Mouse (Mus musculus) gastrocnemius, postnatal 10 days (tissue): ENCODE measurements around the gene H1foo. TPM values are rescaled to one million over a fixed set of nuclear protein-coding genes. Genes with fewer than 3 reads are reported as not detected.

Source experiments
- DNase-seq: peaks from one replicate; pipeline ENCODE4 v3.0.0; 2021; ENCODE audit warnings: mixed read lengths
- total RNA-seq, 2 experiments: library from RNA; stranded (reverse); gene quantifications; 2 replicates each; pipeline ENCODE4 v1.2.3; 2021

Gene H1foo
- total RNA-seq, 2 experiments from 2014 or later = not detected

DNA sequence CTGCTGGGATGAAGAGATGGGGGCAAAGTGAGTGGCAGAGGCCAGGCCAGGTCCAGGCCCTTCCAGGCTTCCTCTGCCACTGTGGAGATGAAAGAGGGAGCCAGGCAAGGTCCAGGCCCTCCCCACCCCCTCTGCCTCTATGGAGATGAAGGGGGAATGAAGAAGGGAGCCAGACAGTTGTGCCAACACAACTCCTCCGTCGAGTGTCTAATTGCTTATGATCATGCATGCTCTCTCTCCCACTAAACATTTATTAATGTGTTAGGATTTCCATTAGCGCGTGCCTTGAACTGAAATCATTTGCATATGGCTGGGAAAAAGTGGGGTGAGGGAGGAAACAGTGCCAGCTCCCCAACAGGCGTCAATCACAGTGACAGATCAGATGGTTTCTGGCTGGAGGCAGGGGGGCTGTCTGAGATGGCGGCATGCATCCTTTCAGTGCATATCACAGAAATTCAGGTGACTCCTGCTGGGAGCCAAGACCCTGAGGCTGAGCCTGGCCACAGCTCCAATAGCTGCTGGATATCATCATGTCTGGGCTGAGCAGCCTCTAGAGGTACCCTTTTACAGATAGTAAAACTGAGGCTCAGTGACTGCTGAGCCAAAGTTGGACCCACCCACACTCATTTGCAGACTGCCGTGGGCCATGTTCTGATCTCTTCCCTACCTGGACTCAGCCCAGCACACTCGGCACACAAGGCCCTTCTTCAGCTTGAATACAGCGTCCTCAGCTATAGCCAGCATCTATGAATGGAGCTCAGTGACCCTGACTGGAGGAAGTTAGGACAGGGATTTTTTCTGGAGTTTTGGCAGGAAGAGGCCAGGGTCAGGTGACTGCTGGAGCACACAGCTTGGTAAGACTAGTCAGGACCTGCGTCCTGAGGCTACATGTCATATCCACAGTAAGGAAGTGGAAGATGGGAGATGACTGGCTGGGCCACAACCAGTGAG, 17.2 kb upstream of the H1foo start:
- DNase-seq = no peak

DNA sequence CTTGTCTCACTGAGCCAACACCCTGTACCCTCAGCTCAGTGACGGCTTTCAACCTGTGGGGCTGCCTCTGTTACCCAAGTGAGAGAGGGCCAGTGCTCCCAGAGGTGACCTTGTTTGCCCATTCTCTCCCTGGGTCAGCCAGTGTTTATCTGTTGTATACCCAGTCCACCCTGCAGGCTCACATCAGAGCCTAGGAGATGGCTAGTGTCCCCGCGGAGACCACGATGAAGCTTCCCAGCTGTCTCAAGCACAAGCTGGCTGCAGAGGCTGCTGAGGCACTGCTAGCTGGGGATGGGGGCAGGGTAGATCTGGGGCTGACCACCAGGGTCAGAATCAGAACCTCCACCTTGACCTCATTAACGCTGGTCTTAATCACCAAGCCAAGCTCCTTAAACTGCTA, 14.7 kb upstream of the H1foo start:
- DNase-seq = no peak

DNA sequence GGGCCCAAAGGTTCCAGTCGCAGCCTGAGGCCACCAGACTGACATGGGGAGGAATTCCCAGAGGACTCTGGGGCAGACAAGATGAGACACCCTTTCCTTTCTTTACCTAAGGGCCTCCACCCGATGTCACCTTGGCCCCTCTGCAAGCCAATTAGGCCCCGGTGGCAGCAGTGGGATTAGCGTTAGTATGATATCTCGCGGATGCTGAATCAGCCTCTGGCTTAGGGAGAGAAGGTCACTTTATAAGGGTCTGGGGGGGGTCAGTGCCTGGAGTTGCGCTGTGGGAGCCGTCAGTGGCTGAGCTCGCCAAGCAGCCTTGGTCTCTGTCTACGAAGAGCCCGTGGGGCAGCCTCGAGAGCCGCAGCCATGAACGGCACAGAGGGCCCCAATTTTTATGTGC, 13.1 kb upstream of the H1foo start, which contains the start of gene Rho:
TSS of gene Rho (plus strand) at position 110 of the 400 bp plus-strand sequence.
- DNase-seq = no peak

DNA sequence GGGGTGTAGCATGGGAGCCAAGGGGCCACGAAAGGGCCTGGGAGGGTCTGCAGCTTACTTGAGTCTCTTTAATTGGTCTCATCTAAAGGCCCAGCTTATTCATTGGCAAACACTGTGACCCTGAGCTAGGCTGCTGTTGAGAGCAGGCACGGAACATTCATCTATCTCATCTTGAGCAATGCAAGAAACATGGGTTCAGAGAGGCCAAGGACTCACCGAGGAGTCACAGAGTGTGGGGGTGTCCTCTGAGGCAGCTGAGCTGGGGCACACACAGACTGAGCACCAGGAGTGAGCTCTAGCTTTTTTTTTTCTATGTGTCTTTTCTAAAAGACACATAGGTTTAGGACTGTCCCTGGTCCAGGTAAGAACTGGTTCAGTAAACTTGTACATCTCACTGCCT, 12.3 kb upstream of the H1foo start:
- DNase-seq = no peak

DNA sequence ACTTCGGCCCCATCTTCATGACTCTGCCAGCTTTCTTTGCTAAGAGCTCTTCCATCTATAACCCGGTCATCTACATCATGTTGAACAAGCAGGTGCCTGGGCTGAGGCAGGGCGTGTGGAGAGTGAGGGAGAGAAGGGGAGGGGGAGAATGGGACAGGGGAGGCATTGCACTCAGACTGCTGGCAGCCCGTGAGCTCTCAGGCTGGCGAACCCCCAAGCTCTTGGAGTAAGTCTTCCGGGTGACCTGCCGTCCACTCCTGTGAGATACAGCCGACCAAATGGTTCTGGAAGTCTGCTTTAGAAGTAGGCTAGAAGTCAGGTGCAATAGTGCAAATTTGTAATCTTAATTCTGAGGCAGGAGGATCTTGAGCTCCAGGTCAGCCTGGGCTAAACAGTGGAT, 9.2 kb upstream of the H1foo start:
- DNase-seq = no peak

DNA sequence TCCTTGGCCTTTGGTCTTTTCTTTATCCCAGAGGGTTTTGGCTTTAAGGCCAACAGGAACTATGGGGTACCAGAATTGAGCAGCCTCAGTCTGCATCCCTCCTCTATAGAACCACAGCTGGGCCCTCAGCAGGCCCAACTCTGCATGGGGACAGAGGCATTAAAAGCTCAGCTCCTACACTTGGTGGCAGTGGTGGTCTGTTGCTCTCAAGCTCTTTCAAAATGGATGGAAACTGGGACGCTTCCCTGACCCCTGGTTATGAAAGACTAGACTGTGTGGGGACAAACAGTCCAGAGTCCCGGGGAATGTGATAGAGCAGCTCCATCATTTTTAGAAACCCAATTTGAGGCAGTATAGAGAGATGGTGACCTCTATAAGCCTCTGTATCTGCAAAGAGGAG, 6.7 kb upstream of the H1foo start:
- DNase-seq = no peak

DNA sequence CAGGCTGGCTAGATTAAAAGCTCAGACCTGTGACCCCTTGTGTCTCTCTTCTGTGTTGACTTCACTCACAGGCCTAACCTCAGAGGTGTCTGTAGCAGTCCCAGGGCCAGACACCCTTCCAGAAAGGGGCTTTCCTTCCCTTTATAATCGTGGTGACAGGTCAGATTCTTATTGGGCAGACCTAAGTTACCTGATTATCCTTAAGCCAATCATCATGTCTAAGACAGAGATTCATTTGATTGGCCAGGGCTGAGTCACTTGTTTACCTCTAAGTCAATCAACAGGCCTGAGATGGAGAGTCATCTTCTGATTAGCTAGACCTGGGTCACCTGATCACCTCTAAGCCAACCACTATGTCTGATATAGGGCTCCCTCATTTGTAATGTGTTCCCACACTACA, 5.9 kb upstream of the H1foo start:
- no peak for DNase-seq

DNA sequence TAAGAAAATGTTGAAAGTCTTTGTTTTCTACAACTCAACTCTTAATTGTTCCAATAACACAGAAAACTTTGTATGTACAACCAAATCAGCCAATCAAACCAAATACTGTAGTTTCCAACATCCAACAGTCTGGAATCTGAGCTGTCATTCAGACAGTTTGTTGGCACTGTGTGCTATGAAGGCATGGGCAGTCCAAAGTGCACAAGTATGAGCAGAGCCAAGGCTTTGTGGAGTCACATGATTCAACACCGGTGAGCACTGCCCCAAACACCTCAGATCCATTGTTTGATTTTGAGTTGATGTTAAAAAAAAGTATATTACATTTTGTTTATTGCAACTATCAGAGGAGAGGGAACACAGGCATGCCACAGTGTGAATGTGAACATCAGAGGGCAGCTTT, 4.1 kb upstream of the H1foo start:
- no peak for DNase-seq

DNA sequence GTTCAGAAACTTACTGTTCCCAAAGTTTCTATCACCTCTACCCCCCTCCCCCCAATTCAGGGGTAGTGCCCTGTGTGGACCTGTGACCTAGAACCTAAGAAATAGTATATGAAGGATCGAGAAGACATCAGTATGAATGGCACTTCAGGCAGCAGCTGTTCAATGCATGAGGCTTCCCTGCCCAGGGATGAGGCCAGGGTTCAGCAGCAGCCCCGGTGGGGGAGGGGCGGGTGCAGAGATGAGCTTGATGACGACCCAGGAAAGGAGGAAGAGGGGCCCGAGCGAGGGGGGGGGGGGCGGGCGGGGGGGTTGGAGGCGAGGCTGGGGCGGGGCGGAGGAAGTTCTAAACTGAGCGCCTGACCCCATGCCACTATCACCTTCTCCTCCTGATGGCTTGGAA, 3.6 kb upstream of the H1foo start:
- DNase-seq = no peak

DNA sequence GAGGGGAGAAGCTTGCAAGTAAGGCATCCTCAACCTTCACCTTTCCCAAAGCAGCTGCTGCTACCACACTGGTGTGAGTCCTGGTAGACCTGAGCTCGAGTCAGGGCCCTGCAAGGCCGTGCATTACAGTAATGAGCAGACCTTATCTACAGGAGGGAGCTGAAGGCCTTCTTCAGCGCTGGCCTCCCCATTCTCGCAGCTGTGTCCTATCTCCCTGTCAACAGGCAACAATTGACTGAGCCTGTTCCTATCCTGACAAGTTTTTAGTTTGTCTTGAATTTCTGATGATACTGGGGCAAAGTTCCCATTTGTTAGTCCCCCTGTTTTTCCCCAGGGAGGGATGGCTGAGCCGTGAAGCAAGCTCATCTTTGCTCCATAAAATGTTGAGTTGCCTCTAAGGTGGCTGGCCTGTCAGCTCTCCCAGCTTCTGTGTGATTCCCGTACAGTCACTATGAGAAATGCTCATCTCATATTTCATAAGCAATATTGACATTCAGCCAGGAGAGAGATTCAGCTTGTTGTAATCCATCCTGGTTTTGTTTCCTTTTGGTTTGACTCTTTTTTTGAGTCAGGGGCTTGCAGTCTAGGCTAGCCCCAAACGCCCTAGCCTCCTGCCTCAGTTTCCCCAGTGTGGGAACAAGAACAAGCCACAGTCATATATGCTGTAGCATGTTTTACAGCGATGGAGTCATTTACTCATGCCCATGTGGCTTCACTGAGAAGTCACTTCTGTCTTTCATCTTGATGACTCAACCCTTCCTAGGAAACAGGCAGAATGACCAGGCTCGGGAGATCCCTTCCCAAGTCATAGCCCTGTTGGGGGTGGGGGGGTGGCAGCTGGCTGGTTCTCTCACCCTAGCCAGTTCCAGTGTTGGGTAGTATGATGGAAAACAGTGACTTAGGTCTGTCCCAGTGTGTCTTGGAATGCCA, 975 bp upstream of the H1foo start:
- DNase-seq = no peak

DNA sequence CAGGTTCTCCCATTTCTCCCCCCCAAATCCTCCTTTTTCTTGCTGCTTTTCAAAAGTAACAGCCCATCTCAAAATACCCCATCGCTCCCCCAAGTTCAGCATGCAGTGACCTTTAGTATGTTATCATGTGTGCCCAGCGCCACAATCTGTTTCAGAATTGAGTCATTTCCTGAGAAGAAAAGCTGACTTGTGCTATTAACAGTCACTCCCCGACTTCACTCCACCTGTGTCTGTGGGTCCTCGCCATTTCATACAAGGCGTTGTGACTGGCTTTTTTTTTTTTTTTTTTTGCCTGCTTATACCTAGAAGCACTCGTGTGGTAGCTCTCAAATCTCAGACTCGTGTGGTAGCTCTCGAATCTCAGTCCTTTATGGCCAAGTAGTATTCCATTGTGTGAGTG, 895 bp downstream of the H1foo start:
- no peak for DNase-seq

DNA sequence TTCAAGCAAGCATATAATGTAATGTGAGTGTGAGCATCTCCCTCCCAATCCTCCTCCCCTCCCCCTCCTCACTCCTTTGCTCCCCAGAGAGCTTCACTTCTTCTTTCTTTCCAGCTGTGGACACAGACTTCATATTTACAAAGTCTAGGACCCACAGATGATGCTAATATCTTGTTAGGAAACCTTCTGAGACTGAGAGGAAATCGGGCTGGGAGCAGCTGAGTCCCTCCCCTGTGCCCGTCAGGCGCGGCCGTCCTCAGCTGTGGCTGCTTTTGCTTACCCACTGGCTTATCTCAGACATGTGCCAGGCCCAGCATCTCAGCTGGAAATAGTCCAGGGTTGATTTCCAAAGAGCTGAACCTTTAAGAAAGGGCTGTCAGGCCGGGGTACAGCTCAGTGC, 1.7 kb downstream of the H1foo start:
- no peak for DNase-seq

DNA sequence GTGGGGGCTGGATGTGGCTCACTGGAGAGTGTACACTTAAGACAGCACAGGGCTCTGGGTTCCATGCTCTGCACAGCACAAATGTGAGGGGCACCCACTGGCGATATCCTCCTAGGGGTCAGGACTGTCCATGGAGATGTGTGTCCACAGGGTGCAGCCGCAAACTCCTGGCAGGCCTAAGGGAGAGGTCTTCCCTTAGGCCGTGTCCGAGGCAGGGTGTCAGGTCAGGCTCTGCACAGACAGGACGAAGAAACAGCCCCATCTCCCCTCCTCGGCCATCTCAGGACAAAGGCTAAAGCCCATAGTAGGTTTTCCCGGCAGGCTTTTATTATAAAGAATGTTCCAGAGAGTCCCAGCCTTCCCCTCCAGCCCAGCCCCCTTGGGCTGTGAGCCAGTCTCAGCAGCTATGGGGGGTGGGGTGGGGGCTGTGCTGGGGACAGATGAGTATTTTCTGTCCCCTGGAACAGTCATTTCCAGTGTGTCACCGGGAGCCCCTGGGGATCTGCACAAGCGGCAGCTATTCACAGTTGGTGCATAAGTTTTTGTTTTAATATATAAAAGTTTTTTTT, 9.9 kb downstream of the H1foo start:
- no peak for DNase-seq

DNA sequence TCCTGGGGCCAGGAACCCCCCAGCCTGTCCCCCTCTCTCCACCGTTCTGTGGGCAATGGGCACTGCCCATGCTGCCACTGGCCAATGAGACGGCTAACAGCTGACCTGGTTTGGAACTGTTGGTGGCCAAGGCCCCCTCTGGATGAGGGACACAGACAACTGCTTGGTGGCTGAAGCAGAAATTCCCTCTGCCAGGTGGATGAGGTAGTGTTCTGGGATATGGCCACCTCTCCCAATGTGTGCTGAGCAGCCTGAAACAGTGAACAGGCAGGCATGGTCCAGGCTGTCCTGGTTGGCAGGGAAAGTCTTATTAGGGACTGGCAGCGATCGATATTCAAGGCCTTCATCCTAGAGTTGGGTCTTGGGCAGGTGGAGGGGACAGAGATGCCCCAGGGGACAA, 10.4 kb downstream of the H1foo start:
- DNase-seq = no peak

DNA sequence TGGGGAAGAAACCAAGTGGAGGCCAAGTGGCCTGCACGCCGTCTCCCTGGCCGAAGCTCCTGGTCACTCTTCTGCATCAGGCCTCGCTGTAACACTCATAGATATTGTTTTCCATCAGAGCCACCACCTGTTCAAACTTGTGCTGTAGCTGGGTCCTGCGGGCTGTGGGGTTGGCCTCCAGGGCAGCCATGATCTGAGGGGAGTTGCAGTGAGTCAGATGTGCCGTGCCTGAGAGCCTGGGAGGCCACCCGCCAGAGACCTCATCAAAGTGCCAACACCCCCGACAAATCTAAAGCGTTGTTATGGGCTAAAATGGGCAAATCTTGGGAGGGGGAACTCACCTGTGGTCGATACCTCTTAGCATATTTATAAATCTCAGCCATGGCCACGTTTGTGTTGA, 10.9 kb downstream of the H1foo start:
- DNase-seq = no peak

DNA sequence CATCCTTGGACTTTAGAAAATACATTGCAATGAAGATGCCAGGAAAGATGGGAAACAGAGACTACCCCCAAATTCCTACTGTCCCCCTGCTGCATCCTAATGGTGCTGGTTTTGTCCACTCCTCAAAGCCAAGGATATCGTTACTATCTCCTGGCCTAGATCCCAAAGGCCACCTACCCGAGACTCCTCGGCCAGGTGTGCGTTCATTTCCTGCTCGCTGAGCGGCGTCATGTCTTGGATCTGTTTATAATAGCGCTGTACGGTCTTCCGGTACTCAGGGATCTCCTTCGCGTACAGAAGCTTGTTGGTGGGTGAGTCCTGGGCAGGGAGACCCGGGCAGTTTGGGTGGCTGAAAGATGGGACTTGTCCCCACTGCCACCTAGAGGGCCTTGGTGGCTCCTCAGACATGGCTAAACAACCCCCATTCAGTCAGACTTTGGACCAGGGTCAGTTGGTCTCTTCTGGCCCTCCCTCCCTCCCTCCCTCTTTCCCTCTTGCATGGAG, 11.7 kb downstream of the H1foo start:
- no peak for DNase-seq

DNA sequence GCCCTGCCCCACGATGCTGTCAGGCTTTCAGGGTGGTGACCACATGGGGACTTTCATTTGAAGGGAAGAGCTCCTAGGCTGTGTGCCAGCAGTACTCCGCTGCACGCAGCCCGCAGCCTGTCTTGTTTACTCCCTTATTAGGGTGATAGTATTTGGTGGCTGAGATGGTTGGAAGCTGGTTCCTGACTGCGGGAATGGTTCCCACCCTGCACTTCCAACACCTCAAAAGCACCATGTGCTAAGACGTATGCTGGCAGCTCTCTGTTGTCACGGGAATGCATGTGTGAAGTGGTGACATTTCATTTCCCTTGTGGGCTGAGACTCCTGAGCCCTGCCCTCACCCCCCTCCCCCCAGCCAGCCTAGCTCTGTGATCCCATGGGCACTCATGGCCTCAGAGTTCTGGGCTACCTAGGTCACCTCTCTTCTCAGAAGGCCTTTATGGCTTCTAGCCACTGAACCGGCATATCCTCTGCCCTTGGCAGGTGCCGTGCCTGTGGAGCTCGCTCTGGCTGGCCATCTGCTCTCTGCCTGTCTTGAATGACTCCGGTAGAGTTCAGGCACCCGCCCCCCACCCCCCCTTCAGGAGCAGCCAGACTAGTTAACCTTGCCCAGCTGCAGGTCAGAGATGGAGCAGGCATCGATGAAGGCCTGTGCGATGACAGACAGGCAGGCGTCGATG, 12.3 kb downstream of the H1foo start:
- DNase-seq = peak; percentile 60

DNA sequence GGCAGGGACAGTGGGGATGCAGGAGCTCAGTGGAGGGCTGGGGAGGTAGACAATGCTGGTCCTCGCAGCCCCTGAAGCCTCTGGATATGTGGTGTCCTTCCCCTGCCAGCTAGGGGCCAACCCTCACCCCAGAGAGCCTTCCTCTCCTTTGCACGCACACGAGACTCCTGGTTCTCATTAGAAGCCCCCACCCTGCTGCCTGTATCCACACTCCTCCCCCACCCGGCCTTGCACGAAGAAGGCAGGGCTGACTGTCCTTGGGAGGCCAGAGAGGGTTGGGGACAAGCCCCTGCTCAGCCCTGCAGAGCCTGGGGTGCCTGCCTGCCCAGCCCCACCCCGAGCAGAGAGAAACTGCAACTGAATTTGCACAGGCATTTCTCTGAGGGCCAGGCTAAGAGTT, 12.9 kb downstream of the H1foo start:
- DNase-seq = no peak

DNA sequence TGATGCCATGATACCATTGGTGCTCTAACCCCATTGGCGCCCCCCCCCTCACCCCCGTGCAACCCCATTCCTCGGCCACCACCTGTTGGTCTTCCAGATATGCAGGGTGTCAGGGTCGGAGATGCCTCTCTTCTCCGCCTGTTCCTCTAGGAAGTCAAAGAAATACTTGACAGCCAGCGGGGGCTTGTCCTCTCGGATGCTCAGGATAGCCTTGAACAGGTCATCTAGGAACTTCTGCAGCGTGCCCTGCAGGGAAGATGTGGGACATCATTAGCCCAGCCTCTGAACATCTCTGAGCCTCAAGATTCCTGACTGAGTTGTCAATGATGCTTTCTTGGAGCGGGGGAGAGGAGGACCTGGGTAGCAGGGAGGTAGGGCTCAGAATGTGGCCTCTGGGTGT, 13.7 kb downstream of the H1foo start:
- DNase-seq = no peak

DNA sequence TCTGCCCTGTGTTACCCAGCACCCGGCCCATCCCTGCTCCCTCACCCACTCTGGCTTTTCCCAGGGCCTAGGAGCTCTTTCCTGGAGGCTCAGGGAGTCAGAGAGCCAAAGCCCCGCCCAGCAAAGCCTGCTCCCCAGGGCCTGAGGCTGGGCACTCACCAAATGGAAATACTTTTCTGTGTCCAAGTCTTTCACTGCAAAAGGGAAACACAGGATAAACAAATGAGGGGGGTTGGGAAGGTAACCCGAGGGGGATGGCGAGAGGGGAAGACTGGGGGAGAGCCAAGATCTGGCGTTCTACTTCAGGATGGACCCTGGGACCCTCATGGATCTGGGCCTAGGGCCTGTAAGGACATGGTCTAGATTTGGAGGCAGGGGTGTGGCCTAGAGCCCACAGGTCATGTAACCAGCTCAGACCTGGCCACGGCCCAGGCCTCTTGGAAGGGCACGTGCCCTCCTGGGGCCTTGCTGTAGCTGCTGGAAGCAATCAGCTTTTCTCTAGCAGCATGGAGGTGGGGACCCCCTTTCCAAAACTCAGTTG, 14.5 kb downstream of the H1foo start:
- peak; percentile 86 for DNase-seq

DNA sequence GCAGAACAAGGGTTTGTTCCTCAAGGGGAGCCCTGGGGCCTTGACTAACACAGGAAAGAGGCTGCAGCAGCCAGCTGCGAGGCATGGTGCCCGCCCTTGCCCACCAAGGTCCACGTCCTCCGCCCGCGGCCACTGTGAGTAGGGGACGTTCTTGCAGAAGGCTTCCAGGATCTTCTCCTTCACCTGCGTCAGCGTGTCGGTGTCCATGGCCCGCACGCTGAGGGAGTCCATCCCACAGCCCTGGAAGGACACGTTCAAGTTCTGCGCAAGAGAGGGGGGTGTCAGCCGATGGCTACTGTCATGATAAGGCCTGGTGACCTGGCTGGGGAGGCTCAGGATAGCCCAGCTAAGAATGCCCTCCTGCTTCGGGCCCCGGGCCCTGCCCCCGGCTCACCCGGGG, 15.6 kb downstream of the H1foo start:
- no peak for DNase-seq

DNA sequence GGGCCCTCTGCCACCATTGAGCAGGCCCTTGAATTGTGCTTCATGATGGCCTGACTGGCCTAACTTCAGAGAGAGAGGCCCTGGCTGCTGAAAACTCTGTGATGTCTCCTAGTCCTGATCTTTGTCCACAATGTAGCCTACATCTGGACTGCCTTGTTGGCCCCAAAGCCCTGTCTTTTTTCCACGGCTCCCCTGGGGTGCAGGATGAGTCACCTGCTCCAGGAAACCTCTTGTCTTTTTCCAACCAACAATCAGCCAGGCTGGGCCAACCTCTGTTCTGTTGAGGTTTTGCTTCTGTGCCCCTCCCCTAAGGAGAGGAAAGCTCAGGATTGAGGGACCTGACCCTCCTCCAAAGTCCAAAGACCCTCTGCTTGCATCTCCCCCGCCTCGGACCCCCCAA, 17.0 kb downstream of the H1foo start:
- no peak for DNase-seq
